Mouse (Mus musculus) hindbrain, embryonic 16.5 days (tissue): Measurements from ENCODE around the gene Rbpms2. TPM values are rescaled to one million over a fixed set of nuclear protein-coding genes. Genes with fewer than 3 reads are reported as not detected.

Experiments used
- ATAC-seq: fragments of 200-750 bp; cut with Nextera tagmentation; 2 replicates; pipeline ENCODE4 v1.8.0; 2017; ENCODE audit warnings: moderate TSS enrichment, moderate library complexity
- H3K27ac ChIP-seq: fragments of 300-500 bp; sonication (generic); 2 replicates; pipeline ENCODE4 v1.5.1; 2014; ENCODE audit warnings: low read depth, mild to moderate bottlenecking, control low read depth, low read length, moderate library complexity
- H3K27me3 ChIP-seq: fragments of 300-500 bp; sonication (generic); replicated peaks from 2 replicates; pipeline ENCODE4 v1.6.1; 2014; ENCODE audit warnings: low read length; ENCODE audit not compliant: control insufficient read depth, insufficient read depth
- H3K36me3 ChIP-seq: fragments of 300-500 bp; sonication (generic); 2 replicates; pipeline ENCODE4 v1.6.1; 2014; ENCODE audit warnings: mild to moderate bottlenecking, low read length, moderate library complexity, mixed read lengths; ENCODE audit not compliant: control insufficient read depth, insufficient read depth
- H3K4me1 ChIP-seq: fragments of 300-500 bp; sonication (generic); 2 replicates; pipeline ENCODE4 v1.6.1; 2014; ENCODE audit warnings: low read depth, low read length; ENCODE audit not compliant: control insufficient read depth, insufficient read depth
- H3K4me2 ChIP-seq: fragments of 300-500 bp; sonication (generic); 2 replicates; pipeline ENCODE4 v1.6.1; 2014; ENCODE audit warnings: mild to moderate bottlenecking, low read length, control low read depth, moderate library complexity
- H3K4me3 ChIP-seq: fragments of 300-500 bp; sonication (generic); 2 replicates; pipeline ENCODE4 v1.5.1; 2014; ENCODE audit warnings: mild to moderate bottlenecking, low read length, control low read depth, moderate library complexity
- H3K9ac ChIP-seq: fragments of 300-500 bp; sonication (generic); 2 replicates; pipeline ENCODE4 v1.6.1; 2014; ENCODE audit warnings: low read depth, mild to moderate bottlenecking, control low read depth, low read length, moderate library complexity
- H3K9me3 ChIP-seq: fragments of 300-500 bp; sonication (generic); 2 replicates; pipeline ENCODE4 v1.6.1; 2014; ENCODE audit warnings: mild to moderate bottlenecking, low read length, moderate library complexity; ENCODE audit not compliant: control insufficient read depth
- WGBS: fragments of 180-500 bp; shearing (Covaris S2); extraction: QIAGEN DNeasy Blood & Tissue Kit; methylation state at CpG from one replicate; pipeline ENCODE4 v1.1.7; 2014; 5-methylcytosine and 5-hydroxymethylcytosine counted together
- polyA plus RNA-seq: library from polyadenylated mRNA; unstranded; fragments of >200 nt; fragmentation: Nextera tagmentation; extraction: Ambion mirVana; gene quantifications from 2 replicates; pipeline ENCODE4 v1.2.1, GENCODE M21; 2015

The Rbpms2 gene
- polyA plus RNA-seq, 1 experiment from 2014 or later, result 4.6 TPM

GRCm38 (mm10) chr9:65631354-65632021 lies 2.0 kb downstream of the Rbpms2 start:
- peaks cover 13% of the 10 kb centered on the region for H3K4me1 ChIP-seq
- 25% methylated on average over 16 of the region's 16 CpGs for WGBS
- ATAC-seq, result no peak
- H3K36me3 ChIP-seq, result no peaks in the 10 kb centered on the region
- peak overlapping the region; percentile 97 for H3K4me2 ChIP-seq
- peaks cover 18% of the 10 kb centered on the region for H3K27me3 ChIP-seq
- no peaks in the 10 kb centered on the region for H3K9me3 ChIP-seq
- H3K4me3 ChIP-seq, result peak overlapping the region; percentile 69
- H3K9ac ChIP-seq, result peak overlapping the region; percentile 67
- no peak overlapping the region for H3K27ac ChIP-seq

GRCm38 (mm10) chr9:65635766-65636165 lies 6.3 kb downstream of the Rbpms2 start:
- Histone ChIP-seq H3K4me2 (no peak overlapping the region), H3K27me3 (peaks cover 2% of the 10 kb centered on the region; the same call in 1 of the 2 replicates), H3K4me3 (no peak overlapping the region), H3K9ac (no peak overlapping the region), H3K27ac (no peak overlapping the region), H3K9me3 (no peaks in the 10 kb centered on the region), H3K4me1 (peaks cover 3% of the 10 kb centered on the region; the same call in 1 of the 2 replicates), H3K36me3 (no peaks in the 10 kb centered on the region)
- ATAC-seq, result no peak
- WGBS, result 67% methylated on average over 1 of the region's 1 CpGs

- no peak overlapping the region for H3K27ac ChIP-seq
- H3K4me3 ChIP-seq, result no peak overlapping the region
- H3K9me3 ChIP-seq, result no peaks in the 10 kb centered on the region
- H3K36me3 ChIP-seq, result no peaks in the 10 kb centered on the region
- H3K4me1 ChIP-seq, result no peaks in the 10 kb centered on the region
- H3K4me2 ChIP-seq, result no peak overlapping the region
- 89% methylated on average over 4 of the region's 4 CpGs for WGBS
- no peak for ATAC-seq
- H3K9ac ChIP-seq, result no peak overlapping the region
- no peaks in the 10 kb centered on the region for H3K27me3 ChIP-seq
Observed at GRCm38 (mm10) chr9:65636926-65637325, 7.5 kb downstream of the Rbpms2 start.

GRCm38 (mm10) chr9:65639065-65639464 lies 9.6 kb downstream of the Rbpms2 start:
- Histone ChIP-seq H3K9ac (no peak overlapping the region), H3K9me3 (no peaks in the 10 kb centered on the region), H3K4me1 (no peaks in the 10 kb centered on the region), H3K27ac (no peak overlapping the region), H3K4me3 (no peak overlapping the region), H3K4me2 (no peak overlapping the region), H3K36me3 (no peaks in the 10 kb centered on the region), H3K27me3 (no peaks in the 10 kb centered on the region)
- no peak for ATAC-seq
- WGBS, result 60% methylated on average over 5 of the region's 5 CpGs

GRCm38 (mm10) chr9:65640838-65641410 lies 11.5 kb downstream of the Rbpms2 start:
- Histone ChIP-seq H3K27ac (no peak overlapping the region), H3K9me3 (no peaks in the 10 kb centered on the region), H3K27me3 (no peaks in the 10 kb centered on the region), H3K4me2 (no peak overlapping the region), H3K9ac (no peak overlapping the region), H3K36me3 (no peaks in the 10 kb centered on the region), H3K4me1 (no peaks in the 10 kb centered on the region), H3K4me3 (no peak overlapping the region)
- 8% methylated on average over 5 of the region's 5 CpGs for WGBS
- ATAC-seq, result no peak

- Histone ChIP-seq H3K4me2 (peak overlapping the region; percentile 11; the same call in 1 of the 2 replicates), H3K27ac (no peak overlapping the region)
Observed at GRCm38 (mm10) chr9:65641446-65642052, 12.1 kb downstream of the Rbpms2 start.

GRCm38 (mm10) chr9:65642546-65642945 lies 13.1 kb downstream of the Rbpms2 start:
- no peak overlapping the region for H3K4me3 ChIP-seq
- H3K27me3 ChIP-seq, result no peaks in the 10 kb centered on the region
- ATAC-seq, result no peak
- no peaks in the 10 kb centered on the region for H3K4me1 ChIP-seq
- H3K9me3 ChIP-seq, result no peaks in the 10 kb centered on the region
- H3K4me2 ChIP-seq, result no peak overlapping the region
- no peaks in the 10 kb centered on the region for H3K36me3 ChIP-seq
- no peak overlapping the region for H3K9ac ChIP-seq
- no peak overlapping the region for H3K27ac ChIP-seq

More at GRCm38 (mm10) chr9:65641446-65642052, 12.1 kb downstream of the Rbpms2 start:
- no peaks in the 10 kb centered on the region for H3K9me3 ChIP-seq
- no peak for ATAC-seq
- 9% methylated on average over 12 of the region's 12 CpGs for WGBS
- H3K4me1 ChIP-seq, result no peaks in the 10 kb centered on the region
- no peak overlapping the region for H3K9ac ChIP-seq
- H3K4me3 ChIP-seq, result no peak overlapping the region
- H3K27me3 ChIP-seq, result no peaks in the 10 kb centered on the region
- no peaks in the 10 kb centered on the region for H3K36me3 ChIP-seq

GRCm38 (mm10) chr9:65644960-65645359 lies 15.5 kb downstream of the Rbpms2 start:
- Histone ChIP-seq H3K9me3 (no peaks in the 10 kb centered on the region), H3K27me3 (no peaks in the 10 kb centered on the region), H3K4me3 (no peak overlapping the region), H3K9ac (no peak overlapping the region), H3K27ac (no peak overlapping the region), H3K4me1 (no peaks in the 10 kb centered on the region), H3K36me3 (no peaks in the 10 kb centered on the region), H3K4me2 (no peak overlapping the region)
- 92% methylated on average over 4 of the region's 4 CpGs for WGBS
- ATAC-seq, result no peak

GRCm38 (mm10) chr9:65645984-65646383 lies 16.5 kb downstream of the Rbpms2 start:
- 71% methylated on average over 3 of the region's 3 CpGs for WGBS

More at GRCm38 (mm10) chr9:65645984-65646383, 16.5 kb downstream of the Rbpms2 start:
- ATAC-seq, result no peak
- Histone ChIP-seq H3K4me1 (no peaks in the 10 kb centered on the region), H3K27ac (no peak overlapping the region), H3K27me3 (no peaks in the 10 kb centered on the region), H3K9ac (no peak overlapping the region), H3K9me3 (no peaks in the 10 kb centered on the region), H3K36me3 (no peaks in the 10 kb centered on the region), H3K4me3 (no peak overlapping the region), H3K4me2 (no peak overlapping the region)
